Comparison of ENCODE assay signal across 9 mouse cellular contexts in genomic region chr2:140395744-140396231, GRCm38 (mm10). TPM values are rescaled to one million over a fixed set of nuclear protein-coding genes. Genes with fewer than 3 reads are reported as not detected.
A peak's percentile ranks its signal among the peaks of the same experiment; 100 is the strongest.
DNase-seq lines count a peak whose midpoint lies in the region; ATAC-seq lines count a peak whose summit lies in the region.
"Had no signal": no experiment of that assay in that cellular context is flagged by ENCODE, and none has a peak within 500 bp of the region (broad histone marks: within the 10 kb centered on the region; RNA-seq: fewer than 3 reads in every experiment).

No protein-coding gene starts in this region.

- peak overlapping the region; percentile 66 for H3K4me3 ChIP-seq in erythroblast, embryonic 14.5 days (replicated peaks)
- peak overlapping the region; percentile 81 for H3K4me3 ChIP-seq in intestine, embryonic 15.5 days (replicated peaks)

- no peaks in the 10 kb centered on the region for H3K36me3 ChIP-seq in erythroblast, embryonic 14.5 days (ENCODE audit: control insufficient read depth)
- H3K36me3 ChIP-seq in intestine, embryonic 15.5 days = no peaks in the 10 kb centered on the region

- peak; percentile 58 to 64 for DNase-seq in cerebellum, postnatal 36 days
- DNase-seq in gastrocnemius, postnatal 10 days = peak; percentile 31
- DNase-seq in left cerebral cortex, postnatal 25 days (ENCODE audit: low spot score in 2 of 2) = peak; percentile 24 to 45
- peak; percentile 48 for DNase-seq in mesoderm, embryonic 11.5 days (ENCODE audit: low read depth, low spot score)
- peak; percentile 17 to 69 for DNase-seq in spleen, postnatal 4 days (ENCODE audit: low spot score in 2 of 2)

- peak overlapping the region; percentile 59 for H3K9ac ChIP-seq in intestine, embryonic 15.5 days

- peaks cover 21% of the 10 kb centered on the region for H3K27me3 ChIP-seq in erythroblast, embryonic 14.5 days (ENCODE audit: control insufficient read depth)
- no peaks in the 10 kb centered on the region; the same call in 1 of the 2 replicates for H3K27me3 ChIP-seq in intestine, embryonic 15.5 days (replicated peaks)

- no peak for ATAC-seq in erythroblast, adult 5-6 weeks (replicated peaks; ENCODE audit: low FRiP score, poor library complexity, severe bottlenecking)
- ATAC-seq in intestine, embryonic 15.5 days = peak; percentile 81

- H3K9me3 ChIP-seq in erythroblast, embryonic 14.5 days (ENCODE audit: control insufficient read depth, low read length) = no peaks in the 10 kb centered on the region; the same call in 1 of the 2 replicates
- H3K9me3 ChIP-seq in intestine, embryonic 15.5 days = no peaks in the 10 kb centered on the region

- peak overlapping the region; percentile 95 for H3K4me2 ChIP-seq in intestine, embryonic 15.5 days (replicated peaks)

- WGBS in intestine, embryonic 15.5 days = under 1% methylated on average over 56 of the region's 58 CpGs

- no peak overlapping the region for H3K27ac ChIP-seq in intestine, embryonic 15.5 days

- H3K4me1 ChIP-seq in erythroblast, embryonic 14.5 days (ENCODE audit: control insufficient read depth) = peaks cover 18% of the 10 kb centered on the region
- H3K4me1 ChIP-seq in intestine, embryonic 15.5 days (replicated peaks) = no peaks in the 10 kb centered on the region

- intact Hi-C loops in left cerebral cortex, postnatal 25 days (cut with DNase I) = loop anchor here (5.0 kb wide), 1 partner anchor 103 kb away; no protein-coding TSS in a partner anchor

RNA-seq across cellular contexts. Expression of gene Macrod2, which starts 0.7 kb away (rescaled TPM):
- polyA plus RNA-seq in erythroblast, embryonic 14.5 days (2012) = 0.81 and 0.83 TPM in 2 replicates
- 4.8 TPM in 1 of 2 replicates, not detected in the other for total RNA-seq in erythroblast, adult 5-6 weeks (2015; ENCODE audit: low replicate concordance)
- 0.42 and 2.8 TPM in 2 replicates for total RNA-seq in erythroblast, adult 5-6 weeks (2017; ENCODE audit: low replicate concordance)
- 10 to 100 TPM; 16.6 to 17.4 TPM for total RNA-seq in gastrocnemius, postnatal 10 days (2021)
- 33.4 and 40.0 TPM in 2 replicates for polyA plus RNA-seq in intestine, embryonic 15.5 days (2015; fragmentation: Nextera tagmentation; extraction: Ambion mirVana)
- total RNA-seq in left cerebral cortex, postnatal 25 days (2021) = 10 to 100 TPM; 50.3 to 61.6 TPM
- total RNA-seq: neutrophil, adult 5-6 weeks had no signal

RNA-seq across cellular contexts. Expression of gene Sel1l2, which starts 6.3 kb away (rescaled TPM):
- polyA plus RNA-seq in erythroblast, embryonic 14.5 days (2012) = not detected in 2 replicates
- not detected in 2 replicates for total RNA-seq in erythroblast, adult 5-6 weeks (2015; ENCODE audit: low replicate concordance)
- not detected in 2 replicates for total RNA-seq in erythroblast, adult 5-6 weeks (2017; ENCODE audit: low replicate concordance)
- under 1 TPM; 0.09 to 0.27 TPM for total RNA-seq in gastrocnemius, postnatal 10 days (2021)
- not detected in 2 replicates for polyA plus RNA-seq in intestine, embryonic 15.5 days (2015; fragmentation: Nextera tagmentation; extraction: Ambion mirVana)
- total RNA-seq in left cerebral cortex, postnatal 25 days (2021) = not detected
- total RNA-seq: neutrophil, adult 5-6 weeks had no signal
